Mouse (Mus musculus) E14TG2a.4 (cell line): Measurements from ENCODE around the gene Vtn.

Experiments
- CTCF ChIP-seq: conservative IDR thresholded peaks from 2 replicates; pipeline ENCODE4 v1.5.1; 2014; ENCODE audit warnings: low read length
- POU5F1 ChIP-seq: IDR thresholded peaks from 2 replicates; pipeline ENCODE4 v1.6.1; 2014; ENCODE audit warnings: low read length, borderline replicate concordance

GRCm38 (mm10) chr11:78465568-78466180 lies 33.2 kb upstream of the Vtn start, which contains the start of gene Slc46a1:
- TF ChIP-seq POU5F1 (no peak), CTCF (no peak)
